Mouse (Mus musculus): ENCODE measurements around the gene Gm28635. TPM values are rescaled to one million over a fixed set of nuclear protein-coding genes. Genes with fewer than 3 reads are reported as not detected.

Gene Gm28635
- not detected in 2 replicates for polyA plus RNA-seq (2012; rRNA removed)

DNA sequence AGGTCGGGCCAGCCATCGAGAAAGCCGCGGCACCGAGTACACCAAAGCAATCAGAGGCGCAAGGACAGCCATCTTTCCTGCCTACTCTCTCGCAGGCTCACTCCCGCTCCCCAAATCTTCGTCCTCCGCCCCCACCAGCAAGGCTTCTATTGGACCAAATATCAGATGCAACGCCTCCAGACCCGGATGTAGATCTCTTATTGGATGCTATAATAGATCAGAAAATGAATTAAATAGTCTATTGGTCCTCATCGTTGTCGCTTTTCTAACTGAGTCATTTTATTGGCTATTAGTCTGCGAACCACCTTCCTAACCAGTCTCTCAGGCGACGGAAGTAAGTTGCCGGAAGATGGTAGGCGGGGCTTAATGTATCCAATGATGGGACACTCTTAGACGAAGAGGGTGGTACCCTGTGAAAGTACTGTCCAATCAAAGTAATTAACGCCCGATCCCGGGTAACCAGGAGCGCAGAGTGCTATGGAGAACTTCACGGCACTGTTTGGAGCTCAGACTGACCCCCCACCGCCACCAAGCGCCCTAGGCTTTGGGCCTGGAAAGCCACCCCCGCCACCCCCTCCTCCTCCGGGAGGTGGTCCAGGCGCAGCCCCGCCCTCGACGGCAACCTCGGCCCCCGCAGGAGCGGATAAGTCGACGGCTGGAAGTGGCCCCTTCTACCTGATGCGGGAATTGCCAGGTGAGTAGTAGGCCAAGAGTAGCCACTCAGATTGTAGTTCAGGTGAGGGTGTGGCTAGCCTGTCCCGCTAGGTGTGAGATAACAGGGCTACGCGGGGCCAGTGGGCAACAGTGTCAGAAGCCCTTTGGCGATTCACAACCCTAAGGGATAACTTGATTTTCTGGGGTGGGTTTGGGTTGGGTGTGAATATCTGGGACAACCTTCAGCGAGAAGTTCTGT is at the start of gene Gm28635, which contains the start of gene Med19:
Gm28635 (minus strand) TSS at position 74 of the 913 bp plus-strand sequence.
Med19 (plus strand) TSS at position 435 of the 913 bp plus-strand sequence.

GRCm38 (mm10) chr2:84727172-84727858 is 49.5 kb upstream of the Gm28635 start, which contains the start of gene Clp1:
TSS of gene Clp1 (minus strand) at chr2:84727350.

GRCm38 (mm10) chr2:84714811-84715561 is 37.1 kb upstream of the Gm28635 start, which contains the start of gene Zdhhc5:
TSS of gene Zdhhc5 (minus strand) at chr2:84715180.

GRCm38 (mm10) chr2:84679016-84679415 is 1.2 kb upstream of the Gm28635 start, which contains the start of gene Tmx2:
TSS of gene Tmx2 (minus strand) at chr2:84679140.

GRCm38 (mm10) chr2:84670569-84670933 is 7.3 kb downstream of the Gm28635 start, which contains the start of gene Selenoh:
TSS of gene Selenoh (minus strand) at chr2:84670770.

GRCm38 (mm10) chr2:84658806-84659205 is 19.0 kb downstream of the Gm28635 start, which contains the start of gene Btbd18:
TSS of gene Btbd18 (plus strand) at chr2:84659079.

DNA sequence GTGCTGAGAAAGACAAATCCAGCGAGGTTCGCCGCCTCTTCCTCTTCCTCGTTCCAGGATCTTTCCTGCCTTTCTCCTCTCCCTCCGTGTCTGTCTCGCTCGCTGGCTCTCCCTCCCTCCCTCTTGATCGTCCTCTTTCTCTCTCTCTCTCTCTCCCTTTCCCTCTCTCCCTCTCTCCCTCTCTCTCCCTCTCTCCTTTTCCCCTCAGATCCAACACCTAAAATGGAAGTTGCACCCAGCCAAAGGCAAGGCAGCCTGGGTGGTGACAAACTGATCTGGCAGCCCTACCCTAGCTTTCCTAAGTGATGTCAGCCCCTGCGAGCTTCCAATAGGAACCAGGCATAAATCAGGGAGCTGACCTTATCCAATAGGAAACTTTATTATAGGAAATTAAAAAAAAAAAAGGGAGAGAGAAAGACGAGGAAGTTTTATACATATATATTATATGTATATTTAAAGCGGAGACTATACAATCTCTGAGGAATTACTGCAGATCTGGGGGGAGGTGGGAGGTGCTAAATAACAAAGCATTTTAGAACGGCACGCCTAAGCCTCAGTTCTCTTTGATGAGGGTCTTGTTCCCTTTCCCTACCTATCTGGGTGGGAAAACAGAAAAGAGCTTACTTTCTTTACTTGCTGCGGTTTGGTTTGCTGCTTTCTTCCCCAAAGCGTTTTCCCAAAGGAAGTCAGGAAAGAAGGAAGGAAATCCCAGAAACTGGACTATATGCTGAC is 27.2 kb downstream of the Gm28635 start, which contains the start of gene Ctnnd1:
Ctnnd1 (minus strand) TSS at position 302 of the 732 bp plus-strand sequence.

Other genes with a start within 250 kb of the Gm28635 start
- 14.0 and 20.9 TPM in 2 replicates for gene Tfpi, start 201.3 kb downstream of the Gm28635 start, polyA plus RNA-seq (2012; rRNA removed)
- 71.0 and 78.3 TPM in 2 replicates for gene Ctnnd1, start 27.3 kb downstream of the Gm28635 start, polyA plus RNA-seq (2012; rRNA removed)
- 0.01 and 0.05 TPM in 2 replicates for gene Btbd18, start 19.0 kb downstream of the Gm28635 start, polyA plus RNA-seq (2012; rRNA removed)
- gene Selenoh, start 7.3 kb downstream of the Gm28635 start, polyA plus RNA-seq (2012; rRNA removed): 342 and 519 TPM in 2 replicates
- gene Med19, start 361 bp upstream of the Gm28635 start, polyA plus RNA-seq (2012; rRNA removed): 31.4 and 31.9 TPM in 2 replicates
- gene Tmx2, start 1.1 kb upstream of the Gm28635 start, polyA plus RNA-seq (2012; rRNA removed): 128 and 209 TPM in 2 replicates
- gene Zdhhc5, start 37.1 kb upstream of the Gm28635 start, polyA plus RNA-seq (2012; rRNA removed): 21.0 and 34.9 TPM in 2 replicates
- gene Clp1, start 49.3 kb upstream of the Gm28635 start, polyA plus RNA-seq (2012; rRNA removed): 26.7 and 28.5 TPM in 2 replicates
- 23.8 and 26.2 TPM in 2 replicates for gene Ypel4, start 56.0 kb upstream of the Gm28635 start, polyA plus RNA-seq (2012; rRNA removed)
- gene Gm19426, start 65.6 kb upstream of the Gm28635 start, polyA plus RNA-seq (2012; rRNA removed): 15.6 and 52.5 TPM in 2 replicates
- 20.3 and 28.2 TPM in 2 replicates for gene Serping1, start 97.4 kb upstream of the Gm28635 start, polyA plus RNA-seq (2012; rRNA removed)
- gene Ube2l6, start 120.8 kb upstream of the Gm28635 start, polyA plus RNA-seq (2012; rRNA removed): 36.1 and 53.2 TPM in 2 replicates
- 0.05 and 0.21 TPM in 2 replicates for gene Smtnl1, start 144.6 kb upstream of the Gm28635 start, polyA plus RNA-seq (2012; rRNA removed)
- gene Timm10, start 149.0 kb upstream of the Gm28635 start, polyA plus RNA-seq (2012; rRNA removed): 68.3 and 99.3 TPM in 2 replicates
- 13.6 and 24.5 TPM in 2 replicates for gene Slc43a1, start 160.8 kb upstream of the Gm28635 start, polyA plus RNA-seq (2012; rRNA removed)
- gene Rtn4rl2, start 208.7 kb upstream of the Gm28635 start, polyA plus RNA-seq (2012; rRNA removed): 4.2 and 5.0 TPM in 2 replicates

Measured in central nervous system, embryonic 11.5 days (tissue).